Mouse (Mus musculus): Measurements from ENCODE around the gene Tyw5.

DNA sequence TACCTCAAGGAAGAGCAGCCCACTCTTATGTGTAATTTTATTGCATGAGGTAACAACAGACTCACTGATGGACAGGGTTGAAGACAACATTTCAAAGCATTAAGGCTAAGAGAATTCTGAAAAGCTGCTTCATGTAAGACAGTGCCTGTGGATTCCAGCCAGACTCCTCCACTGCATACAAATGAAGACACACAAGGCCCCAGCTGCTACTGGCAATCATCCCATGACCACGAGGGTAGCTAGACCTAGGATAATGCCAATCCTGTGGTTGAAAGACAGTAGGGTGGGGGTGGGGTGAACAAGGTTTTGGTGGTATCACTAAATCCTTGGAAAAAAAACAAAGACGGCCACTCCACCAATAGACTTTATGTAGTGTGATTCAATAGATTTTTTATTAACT lies 19.0 kb downstream of the Tyw5 start:
- TF ChIP-seq GATA1 (IDR thresholded peaks at IDR 0.05; ENCODE audit: low read length) (no peak), TAL1 (IDR thresholded peaks at IDR 0.05; ENCODE audit: low read length) (no peak)
